Mouse (Mus musculus): ENCODE measurements around the gene Fgd2. TPM values are rescaled to one million over a fixed set of nuclear protein-coding genes. Genes with fewer than 3 reads are reported as not detected.

Fgd2 gene
- polyA plus RNA-seq, 1 experiment from 2014 or later, result 4.2 TPM

GRCm38 (mm10) chr17:29381472-29381871 is 20.8 kb downstream of the Fgd2 start:
- Histone ChIP-seq H3K36me3 (ENCODE audit: control insufficient read depth, insufficient read depth, low read length) (no peaks in the 10 kb centered on the region), H3K4me3 (ENCODE audit: low read depth, low read length) (no peak overlapping the region), H3K4me2 (ENCODE audit: low read depth, severe bottlenecking) (no peak overlapping the region), H3K27me3 (ENCODE audit: control insufficient read depth, insufficient read depth, low read length) (no peaks in the 10 kb centered on the region), H3K9me3 (ENCODE audit: control insufficient read depth, low read length) (no peaks in the 10 kb centered on the region), H3K9ac (ENCODE audit: low read length) (no peak overlapping the region), H3K4me1 (ENCODE audit: control insufficient read depth, insufficient read depth, low read length) (no peaks in the 10 kb centered on the region), H3K27ac (replicated peaks; ENCODE audit: low read depth, low read length) (no peak overlapping the region)
- 26% methylated on average over 7 of the region's 7 CpGs for WGBS
- ATAC-seq (ENCODE audit: insufficient number of reproducible peaks, low FRiP score, low TSS enrichment, low read depth), result 0 out of 2 replicates have a peak, but pooled peaks have one; percentile 77
- peak; percentile 82 for DNase-seq (ENCODE audit: low spot score)

DNA sequence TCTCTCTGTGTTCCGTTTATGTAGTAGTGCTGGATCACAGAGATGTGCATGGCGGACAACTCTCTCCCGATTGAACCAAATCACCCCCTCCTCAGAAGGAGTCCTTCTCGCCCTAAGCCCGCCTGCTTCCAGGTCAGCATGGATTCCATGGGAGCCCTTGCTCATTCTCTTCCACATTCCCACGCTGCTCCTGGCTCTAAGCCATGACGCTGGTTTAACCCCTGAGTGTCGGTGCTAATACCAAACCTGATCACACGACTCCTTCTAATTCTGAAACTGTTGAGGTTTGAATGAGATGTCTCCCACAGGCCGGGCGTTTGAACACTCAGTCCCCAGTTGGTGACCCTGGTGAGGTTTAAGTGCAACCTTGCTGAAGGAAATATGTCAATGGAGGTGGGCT is 21.7 kb downstream of the Fgd2 start:
- H3K9me3 ChIP-seq (ENCODE audit: control insufficient read depth, low read length), result no peaks in the 10 kb centered on the region
- H3K27ac ChIP-seq (replicated peaks; ENCODE audit: low read depth, low read length), result no peak overlapping the region
- DNase-seq (ENCODE audit: low spot score) (no peak), ATAC-seq (ENCODE audit: insufficient number of reproducible peaks, low FRiP score, low TSS enrichment, low read depth) (no peak)
- no peaks in the 10 kb centered on the region for H3K36me3 ChIP-seq (ENCODE audit: control insufficient read depth, insufficient read depth, low read length)
- no peaks in the 10 kb centered on the region for H3K27me3 ChIP-seq (ENCODE audit: control insufficient read depth, insufficient read depth, low read length)
- H3K9ac ChIP-seq (ENCODE audit: low read length), result no peak overlapping the region
- no peak overlapping the region for H3K4me2 ChIP-seq (ENCODE audit: low read depth, severe bottlenecking)
- 78% methylated on average over 11 of the region's 11 CpGs for WGBS
- no peak overlapping the region for H3K4me3 ChIP-seq (ENCODE audit: low read depth, low read length)
- no peaks in the 10 kb centered on the region for H3K4me1 ChIP-seq (ENCODE audit: control insufficient read depth, insufficient read depth, low read length)

DNA sequence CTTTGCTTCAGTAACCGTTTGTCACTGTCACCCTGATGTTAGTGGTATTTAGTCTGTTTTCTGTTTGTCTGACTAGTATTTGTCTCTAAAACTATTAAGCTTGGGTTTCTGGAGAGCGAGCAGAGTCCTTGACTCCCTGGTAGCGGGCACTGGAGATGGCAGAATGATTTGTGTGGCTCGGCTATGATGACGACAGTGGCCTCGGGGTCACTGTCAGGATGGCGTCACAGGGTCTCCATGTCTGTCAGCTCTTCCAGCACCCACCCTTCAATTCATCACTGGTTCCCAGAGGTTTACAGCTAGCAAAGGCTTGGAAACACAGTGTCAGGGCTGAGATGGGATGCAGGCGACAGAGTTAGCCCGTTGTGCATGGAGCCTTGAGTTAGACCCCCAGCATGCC is 23.2 kb downstream of the Fgd2 start:
- Histone ChIP-seq H3K4me1 (ENCODE audit: control insufficient read depth, insufficient read depth, low read length) (no peaks in the 10 kb centered on the region), H3K36me3 (ENCODE audit: control insufficient read depth, insufficient read depth, low read length) (no peaks in the 10 kb centered on the region), H3K27ac (replicated peaks; ENCODE audit: low read depth, low read length) (no peak overlapping the region), H3K9ac (ENCODE audit: low read length) (no peak overlapping the region), H3K9me3 (ENCODE audit: control insufficient read depth, low read length) (no peaks in the 10 kb centered on the region), H3K27me3 (ENCODE audit: control insufficient read depth, insufficient read depth, low read length) (no peaks in the 10 kb centered on the region), H3K4me3 (ENCODE audit: low read depth, low read length) (no peak overlapping the region), H3K4me2 (ENCODE audit: low read depth, severe bottlenecking) (no peak overlapping the region)
- no peak for DNase-seq (ENCODE audit: low spot score)
- 63% methylated on average over 9 of the region's 9 CpGs for WGBS
- ATAC-seq (ENCODE audit: insufficient number of reproducible peaks, low FRiP score, low TSS enrichment, low read depth), result no peak

- Histone ChIP-seq H3K4me2 (ENCODE audit: low read depth, severe bottlenecking) (no peak overlapping the region), H3K36me3 (ENCODE audit: control insufficient read depth, insufficient read depth, low read length) (no peaks in the 10 kb centered on the region), H3K9ac (ENCODE audit: low read length) (no peak overlapping the region), H3K4me1 (ENCODE audit: control insufficient read depth, insufficient read depth, low read length) (no peaks in the 10 kb centered on the region), H3K27me3 (ENCODE audit: control insufficient read depth, insufficient read depth, low read length) (no peaks in the 10 kb centered on the region), H3K27ac (replicated peaks; ENCODE audit: low read depth, low read length) (no peak overlapping the region), H3K4me3 (ENCODE audit: low read depth, low read length) (no peak overlapping the region), H3K9me3 (ENCODE audit: control insufficient read depth, low read length) (no peaks in the 10 kb centered on the region)
- DNase-seq (ENCODE audit: low spot score) (no peak), ATAC-seq (ENCODE audit: insufficient number of reproducible peaks, low FRiP score, low TSS enrichment, low read depth) (no peak)
- WGBS, result 61% methylated on average over 5 of the region's 5 CpGs
Measured at GRCm38 (mm10) chr17:29384850-29385438, 24.2 kb downstream of the Fgd2 start.

- H3K4me2 ChIP-seq (ENCODE audit: low read depth, severe bottlenecking), result no peak overlapping the region
- no peaks in the 10 kb centered on the region for H3K27me3 ChIP-seq (ENCODE audit: control insufficient read depth, insufficient read depth, low read length)
- H3K36me3 ChIP-seq (ENCODE audit: control insufficient read depth, insufficient read depth, low read length), result no peaks in the 10 kb centered on the region
- no peak overlapping the region for H3K27ac ChIP-seq (replicated peaks; ENCODE audit: low read depth, low read length)
- WGBS, result 46% methylated on average over 6 of the region's 6 CpGs
- H3K4me1 ChIP-seq (ENCODE audit: control insufficient read depth, insufficient read depth, low read length), result no peaks in the 10 kb centered on the region
- no peak for ATAC-seq (ENCODE audit: insufficient number of reproducible peaks, low FRiP score, low TSS enrichment, low read depth)
- H3K9me3 ChIP-seq (ENCODE audit: control insufficient read depth, low read length), result no peaks in the 10 kb centered on the region
- H3K9ac ChIP-seq (ENCODE audit: low read length), result no peak overlapping the region
- H3K4me3 ChIP-seq (ENCODE audit: low read depth, low read length), result no peak overlapping the region
- no peak for DNase-seq (ENCODE audit: low spot score)
Measured at GRCm38 (mm10) chr17:29385746-29386145, 25.0 kb downstream of the Fgd2 start.

DNA sequence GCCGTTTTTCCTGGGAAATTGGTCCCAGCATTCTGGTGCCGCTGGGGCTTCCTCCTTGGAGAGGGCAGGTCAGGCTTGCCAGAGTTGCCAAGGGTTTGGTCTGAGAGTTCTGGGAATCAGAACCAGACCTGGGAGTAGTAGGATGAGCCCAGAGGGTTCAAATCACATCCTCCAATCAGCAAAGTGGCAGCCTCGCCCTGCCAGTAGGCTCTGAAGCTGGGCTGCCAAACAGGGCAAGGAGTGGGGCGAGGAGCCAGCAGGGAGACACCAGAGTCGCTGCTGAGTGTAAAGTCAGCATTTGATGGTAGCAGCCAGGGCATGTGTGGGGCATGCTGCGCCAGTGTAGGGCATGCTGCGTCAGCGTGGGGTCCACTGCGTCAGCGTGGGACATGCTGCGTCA is 28.3 kb downstream of the Fgd2 start:
- no peak overlapping the region for H3K4me3 ChIP-seq (ENCODE audit: low read depth, low read length)
- no peak for DNase-seq (ENCODE audit: low spot score)
- no peak overlapping the region for H3K9ac ChIP-seq (ENCODE audit: low read length)
- no peaks in the 10 kb centered on the region for H3K4me1 ChIP-seq (ENCODE audit: control insufficient read depth, insufficient read depth, low read length)
- no peak overlapping the region for H3K27ac ChIP-seq (replicated peaks; ENCODE audit: low read depth, low read length)
- no peaks in the 10 kb centered on the region for H3K27me3 ChIP-seq (ENCODE audit: control insufficient read depth, insufficient read depth, low read length)
- H3K36me3 ChIP-seq (ENCODE audit: control insufficient read depth, insufficient read depth, low read length), result no peaks in the 10 kb centered on the region
- no peak for ATAC-seq (ENCODE audit: insufficient number of reproducible peaks, low FRiP score, low TSS enrichment, low read depth)
- WGBS, result 81% methylated on average over 11 of the region's 11 CpGs
- no peaks in the 10 kb centered on the region for H3K9me3 ChIP-seq (ENCODE audit: control insufficient read depth, low read length)
- no peak overlapping the region for H3K4me2 ChIP-seq (ENCODE audit: low read depth, severe bottlenecking)

- no peaks in the 10 kb centered on the region for H3K4me1 ChIP-seq (ENCODE audit: control insufficient read depth, insufficient read depth, low read length)
- H3K36me3 ChIP-seq (ENCODE audit: control insufficient read depth, insufficient read depth, low read length), result no peaks in the 10 kb centered on the region
- H3K9ac ChIP-seq (ENCODE audit: low read length), result no peak overlapping the region
- H3K27me3 ChIP-seq (ENCODE audit: control insufficient read depth, insufficient read depth, low read length), result no peaks in the 10 kb centered on the region
- DNase-seq (ENCODE audit: low spot score) (no peak), ATAC-seq (ENCODE audit: insufficient number of reproducible peaks, low FRiP score, low TSS enrichment, low read depth) (no peak)
- no peak overlapping the region for H3K4me3 ChIP-seq (ENCODE audit: low read depth, low read length)
- H3K9me3 ChIP-seq (ENCODE audit: control insufficient read depth, low read length), result no peaks in the 10 kb centered on the region
- no peak overlapping the region for H3K4me2 ChIP-seq (ENCODE audit: low read depth, severe bottlenecking)
- 83% methylated on average over 8 of the region's 8 CpGs for WGBS
- no peak overlapping the region for H3K27ac ChIP-seq (replicated peaks; ENCODE audit: low read depth, low read length)
Measured at GRCm38 (mm10) chr17:29391280-29391679, 30.6 kb downstream of the Fgd2 start.

- Histone ChIP-seq H3K27ac (replicated peaks; ENCODE audit: low read depth, low read length) (no peak overlapping the region), H3K36me3 (ENCODE audit: control insufficient read depth, insufficient read depth, low read length) (no peaks in the 10 kb centered on the region), H3K9me3 (ENCODE audit: control insufficient read depth, low read length) (no peaks in the 10 kb centered on the region), H3K4me3 (ENCODE audit: low read depth, low read length) (no peak overlapping the region), H3K27me3 (ENCODE audit: control insufficient read depth, insufficient read depth, low read length) (no peaks in the 10 kb centered on the region), H3K9ac (ENCODE audit: low read length) (no peak overlapping the region), H3K4me1 (ENCODE audit: control insufficient read depth, insufficient read depth, low read length) (peaks cover 18% of the 10 kb centered on the region), H3K4me2 (ENCODE audit: low read depth, severe bottlenecking) (no peak overlapping the region)
- DNase-seq (ENCODE audit: low spot score), result no peak
- no peak for ATAC-seq (ENCODE audit: insufficient number of reproducible peaks, low FRiP score, low TSS enrichment, low read depth)
- 74% methylated on average over 14 of the region's 14 CpGs for WGBS
Measured at GRCm38 (mm10) chr17:29393335-29394089, 32.8 kb downstream of the Fgd2 start.
